Mouse (Mus musculus): Measurements from ENCODE around the gene B3gnt3.

Gene B3gnt3

DNA sequence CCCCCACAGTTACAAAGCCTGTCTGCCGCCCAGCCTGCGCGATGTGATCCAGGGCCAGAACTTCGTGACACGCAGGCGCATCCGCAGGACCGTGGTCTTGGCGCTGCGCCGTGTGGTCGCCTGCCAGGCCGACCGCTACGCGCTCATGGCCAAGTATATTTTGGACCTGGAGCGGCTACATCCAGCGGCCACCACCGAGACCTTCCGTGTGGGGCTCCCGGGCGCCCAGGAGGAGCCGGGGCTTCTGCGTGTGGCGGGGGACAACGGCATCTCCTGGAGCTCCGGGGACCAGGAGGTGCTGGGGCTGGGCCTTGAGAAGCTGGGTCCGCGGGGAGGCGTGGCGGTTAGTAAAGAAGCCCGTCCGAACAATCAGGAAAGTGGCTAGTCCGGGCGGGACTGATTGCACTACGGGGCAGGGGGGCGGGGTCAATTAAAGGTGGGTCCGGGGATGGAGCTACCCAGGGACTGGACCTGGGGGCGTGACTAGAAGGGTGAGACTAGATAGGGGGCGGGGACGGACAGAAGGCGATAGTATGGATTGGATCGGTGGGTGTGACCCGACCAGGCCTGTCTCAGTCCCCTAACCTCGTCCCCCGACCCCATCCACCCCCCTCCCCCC, 21.9 kb downstream of the B3gnt3 start:
- no peak for DNase-seq (ENCODE audit: extremely low spot score, low read depth, low spot score)

DNA sequence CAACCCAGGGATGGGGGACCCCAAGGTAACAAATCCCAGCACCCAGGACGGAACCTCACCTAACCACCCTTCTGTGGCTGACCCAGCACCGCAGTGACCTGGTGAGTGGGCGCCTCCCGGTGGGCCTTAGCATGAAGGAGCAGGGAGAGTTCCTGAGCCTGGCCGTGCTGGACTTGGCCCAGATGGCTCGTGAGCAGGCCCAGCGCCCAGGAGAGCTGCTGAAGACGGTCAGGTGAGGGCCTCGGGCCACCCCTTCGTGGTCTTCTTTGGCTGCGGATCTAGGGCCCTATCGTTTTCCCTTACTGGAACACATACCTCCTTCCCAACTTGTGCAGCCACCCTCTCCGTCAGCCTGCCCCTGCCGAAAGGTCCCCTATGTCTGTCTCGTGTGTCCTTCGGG, 22.5 kb downstream of the B3gnt3 start:
- no peak for DNase-seq (ENCODE audit: extremely low spot score, low read depth, low spot score)

DNA sequence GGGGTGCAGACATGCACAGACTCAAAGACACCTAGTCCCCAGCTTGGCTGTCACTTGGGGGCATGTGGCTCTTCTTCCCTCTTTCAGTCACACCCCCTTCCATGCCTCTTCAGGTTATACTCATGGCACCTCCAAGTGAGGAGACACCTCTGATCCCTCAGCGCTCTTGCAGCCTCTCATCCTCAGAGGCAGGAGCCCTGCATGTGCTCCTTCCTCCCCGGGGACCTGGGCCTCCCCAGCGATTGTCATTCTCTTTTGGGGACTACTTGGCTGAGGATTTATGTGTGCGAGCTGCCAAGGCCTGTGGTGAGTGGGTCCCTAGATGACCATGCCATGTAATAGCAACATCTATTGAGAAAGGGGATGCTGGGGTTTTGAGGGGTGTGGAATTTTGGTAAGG, 23.4 kb downstream of the B3gnt3 start:
- no peak for DNase-seq (ENCODE audit: extremely low spot score, low read depth, low spot score)

DNA sequence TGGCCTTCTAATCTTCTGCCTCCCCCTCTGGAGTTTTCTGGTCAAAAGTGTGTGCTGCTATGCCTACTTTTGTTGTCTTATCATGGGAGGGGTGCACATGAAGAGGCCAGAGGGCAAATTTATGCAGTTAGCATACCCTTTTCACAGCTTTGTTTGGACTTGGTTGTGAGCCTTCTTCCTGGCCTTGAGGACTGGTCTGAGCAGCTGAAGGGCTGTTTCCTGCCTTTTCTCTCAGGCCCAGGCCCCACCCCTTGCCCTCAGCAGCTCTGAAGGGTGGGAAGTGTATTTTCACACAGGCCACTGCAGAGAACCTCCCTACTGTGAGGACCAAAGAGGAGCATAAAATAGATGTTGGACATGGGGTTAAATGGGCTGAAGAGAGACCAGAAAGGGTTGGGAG, 24.0 kb downstream of the B3gnt3 start:
- no peak for DNase-seq (ENCODE audit: extremely low spot score, low read depth, low spot score)

DNA sequence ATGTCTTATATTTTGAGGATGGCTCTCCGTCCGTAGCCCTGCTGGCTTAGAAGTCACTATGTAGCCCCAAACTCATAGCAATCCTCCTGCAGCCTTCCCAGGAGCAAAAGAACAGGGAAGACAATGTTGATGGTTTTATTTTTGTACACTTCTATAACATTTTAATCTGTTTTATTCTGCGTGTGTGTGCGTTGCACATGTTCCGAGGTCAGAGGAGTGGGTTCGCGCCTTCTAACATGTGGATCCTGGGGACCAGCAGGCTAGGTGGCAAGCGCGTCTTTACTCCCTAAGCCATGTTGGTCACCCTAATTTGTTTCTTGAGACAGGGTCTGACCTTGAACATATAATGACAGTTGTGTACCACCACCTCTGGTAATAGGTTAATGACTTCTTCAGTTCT, 24.8 kb downstream of the B3gnt3 start:
- no peak for DNase-seq (ENCODE audit: extremely low spot score, low read depth, low spot score)

DNA sequence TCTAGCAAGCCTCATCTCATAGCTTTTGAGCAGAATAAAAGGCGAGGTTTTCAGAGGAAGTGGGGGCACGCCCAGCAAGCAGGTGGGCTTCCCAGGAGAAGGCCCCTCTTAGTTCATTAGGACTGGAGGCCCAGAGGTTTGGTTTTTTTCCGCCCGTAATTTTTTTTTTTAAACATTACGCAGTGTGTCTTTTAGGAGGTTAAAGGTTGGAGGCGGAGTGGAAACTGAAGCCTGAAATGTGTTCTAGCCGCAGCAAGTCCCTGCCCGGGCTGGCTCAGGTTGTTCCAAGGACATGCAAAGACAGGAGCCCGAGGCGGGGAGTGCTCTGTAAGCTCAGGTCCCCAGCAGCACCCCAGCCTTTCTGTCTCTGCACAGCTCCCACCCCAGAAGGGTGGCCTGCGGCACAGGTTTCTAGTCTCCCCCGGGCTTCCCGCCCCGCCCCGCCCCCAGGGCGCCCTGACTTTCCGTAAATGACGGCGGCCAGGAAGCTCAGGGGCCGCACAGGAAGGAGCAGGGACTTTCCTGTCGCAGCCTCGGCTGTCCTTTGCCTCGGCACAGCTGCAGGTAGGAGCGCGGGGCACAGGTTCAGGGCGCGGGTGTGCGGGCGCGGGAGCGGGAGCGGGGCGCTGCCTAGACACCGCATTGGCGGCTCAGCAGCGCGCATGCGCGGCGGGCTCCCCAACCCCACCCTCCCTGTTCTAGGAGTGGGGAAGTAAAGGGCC, 25.4 kb downstream of the B3gnt3 start, which contains the start of gene Jak3:
Gene Jak3, plus strand, starts transcription at position 277 of the 722 bp plus-strand sequence.
- no peak for DNase-seq (ENCODE audit: extremely low spot score, low read depth, low spot score)

DNA sequence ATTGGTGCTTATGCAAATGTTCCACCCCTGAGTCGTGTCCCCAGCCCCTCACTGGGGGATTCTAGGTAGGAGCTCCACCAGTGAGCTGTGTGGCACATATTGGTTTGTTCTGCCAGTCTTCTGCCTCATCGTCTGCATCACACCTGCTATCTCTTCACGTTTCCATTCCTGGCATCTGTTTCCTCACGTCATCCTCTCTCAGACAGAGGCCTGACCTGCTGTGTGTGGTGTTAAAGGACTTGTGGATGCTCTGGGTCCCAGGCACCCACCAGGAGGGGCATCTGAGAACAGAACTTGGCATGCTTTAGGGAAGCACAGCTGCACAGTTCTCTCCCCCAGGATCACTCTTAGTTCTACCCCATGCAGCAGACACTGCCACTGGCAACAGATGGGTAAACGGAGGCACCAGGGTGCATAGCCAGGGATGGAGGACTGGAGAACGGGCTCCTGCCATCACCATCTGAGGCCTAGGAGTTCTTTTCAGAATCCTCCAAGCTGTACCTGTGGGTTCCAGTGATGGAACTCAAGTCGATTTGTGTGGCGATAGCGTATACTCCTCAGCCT, 26.1 kb downstream of the B3gnt3 start:
- DNase-seq (ENCODE audit: extremely low spot score, low read depth, low spot score) = no peak

DNA sequence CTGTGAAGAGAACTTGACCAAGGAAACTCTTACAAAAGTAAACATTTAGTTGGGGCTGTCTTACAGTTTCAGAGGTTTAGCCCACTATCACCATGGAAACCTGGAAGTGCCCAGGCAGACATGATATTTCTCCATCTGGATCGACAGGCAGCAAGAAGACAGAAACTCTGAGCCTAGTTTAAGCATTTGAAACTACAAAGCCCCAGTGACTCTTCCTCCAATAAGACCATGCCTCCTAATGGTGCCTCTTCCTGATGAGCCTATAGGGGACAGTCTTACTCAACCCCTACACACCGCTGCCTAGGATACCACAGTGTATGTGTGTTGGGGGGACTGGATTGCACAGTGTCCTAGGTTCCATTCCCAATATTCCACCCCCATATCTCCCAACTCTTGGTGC, 27.5 kb downstream of the B3gnt3 start:
- no peak for DNase-seq (ENCODE audit: extremely low spot score, low read depth, low spot score)

DNA sequence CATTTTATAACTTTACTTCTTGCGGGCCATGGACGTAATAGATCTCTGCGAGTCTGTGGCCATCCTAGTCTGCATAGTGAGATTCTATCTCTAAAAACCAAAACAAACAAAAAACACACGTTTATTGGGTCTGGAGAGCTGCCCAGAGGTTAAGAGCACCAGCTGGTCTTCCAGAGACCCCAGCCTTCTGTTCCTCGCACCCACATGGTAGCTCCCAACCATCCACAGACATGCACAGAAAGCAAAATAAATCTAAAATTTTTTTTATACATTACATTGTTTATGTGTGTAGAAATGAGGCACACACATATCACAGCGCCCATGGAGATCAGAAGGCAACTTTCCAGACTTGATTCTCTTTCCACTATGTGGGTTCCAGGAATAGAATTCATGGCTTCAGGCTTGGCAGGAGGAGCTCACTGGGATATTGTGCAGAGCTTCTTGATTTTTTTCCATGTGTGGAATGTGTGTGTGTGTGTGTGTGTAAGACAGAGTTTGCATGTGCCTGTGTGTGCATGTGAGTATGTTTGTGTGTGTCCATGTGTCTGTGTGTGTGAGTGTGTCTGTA, 29.3 kb downstream of the B3gnt3 start:
- no peak for DNase-seq (ENCODE audit: extremely low spot score, low read depth, low spot score)

DNA sequence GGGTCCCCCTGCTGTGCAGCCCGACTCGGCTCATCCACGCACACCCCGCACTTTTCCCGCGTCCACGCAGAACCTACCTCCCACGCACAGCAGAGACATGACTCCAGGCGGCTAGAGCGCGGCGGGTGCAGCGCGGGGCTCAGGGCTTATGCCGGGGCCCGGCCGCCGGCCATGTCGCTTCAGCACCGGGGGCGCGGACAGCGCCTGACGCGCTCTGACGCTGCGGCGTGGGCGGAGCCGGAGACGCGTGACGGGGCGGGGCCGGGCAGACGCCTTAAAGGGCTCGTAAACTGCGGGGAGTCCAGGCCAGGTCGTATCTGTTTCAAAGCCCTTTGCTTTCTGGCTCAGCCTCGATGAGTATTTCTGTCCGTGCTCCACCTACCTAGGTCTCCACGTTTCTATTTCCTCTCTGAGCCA, 30.0 kb downstream of the B3gnt3 start, which contains the start of gene Unc13a:
Gene Unc13a, minus strand, starts transcription at position 209 of the 417 bp plus-strand sequence.
- DNase-seq (ENCODE audit: extremely low spot score, low read depth, low spot score) = peak; percentile 49

DNA sequence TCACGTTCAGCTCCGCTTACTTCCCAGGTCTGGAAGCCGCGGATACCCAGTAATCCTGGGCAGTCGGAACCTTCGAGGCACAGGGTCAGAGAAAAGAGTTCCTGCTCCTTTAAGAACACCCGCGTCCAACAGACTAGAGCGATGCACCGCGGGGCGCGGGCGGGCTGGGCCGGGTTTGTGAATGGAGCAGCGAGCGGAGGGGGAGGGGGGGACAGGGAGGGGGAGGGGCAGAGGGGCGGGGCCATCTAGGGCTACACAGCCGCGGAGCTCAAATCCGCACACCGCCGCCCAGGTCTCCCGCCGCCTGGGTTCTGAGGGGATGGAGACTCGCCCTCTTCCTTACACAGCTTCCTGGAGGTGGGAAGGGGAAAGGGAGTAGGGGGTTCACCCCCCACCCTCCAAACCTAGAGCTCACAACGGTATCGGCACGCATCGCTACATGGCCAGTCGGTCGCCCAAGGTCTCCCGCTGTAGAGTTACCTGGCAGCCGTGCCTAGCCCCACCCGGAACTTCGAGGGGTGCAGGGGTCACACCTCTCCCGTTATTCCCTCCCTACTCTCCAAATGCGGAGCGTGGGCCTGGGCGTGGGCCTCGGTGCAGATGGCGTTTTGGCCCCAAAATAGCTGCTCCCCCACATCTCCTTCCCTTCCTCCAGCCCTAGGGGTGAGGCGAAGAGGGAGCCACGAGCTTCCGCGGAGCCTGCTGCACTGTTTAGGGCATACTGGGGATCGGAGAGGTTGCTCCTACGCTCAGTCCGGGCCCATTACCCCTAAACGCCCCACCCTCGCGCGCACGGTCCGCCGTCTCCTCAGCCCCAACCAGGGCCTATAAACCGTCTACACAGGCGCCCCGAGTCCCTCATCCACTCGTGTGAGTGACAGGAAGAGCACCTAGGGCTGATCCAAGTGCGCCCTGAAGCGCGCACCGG, 30.7 kb downstream of the B3gnt3 start:
- DNase-seq (ENCODE audit: extremely low spot score, low read depth, low spot score) = no peak

DNA sequence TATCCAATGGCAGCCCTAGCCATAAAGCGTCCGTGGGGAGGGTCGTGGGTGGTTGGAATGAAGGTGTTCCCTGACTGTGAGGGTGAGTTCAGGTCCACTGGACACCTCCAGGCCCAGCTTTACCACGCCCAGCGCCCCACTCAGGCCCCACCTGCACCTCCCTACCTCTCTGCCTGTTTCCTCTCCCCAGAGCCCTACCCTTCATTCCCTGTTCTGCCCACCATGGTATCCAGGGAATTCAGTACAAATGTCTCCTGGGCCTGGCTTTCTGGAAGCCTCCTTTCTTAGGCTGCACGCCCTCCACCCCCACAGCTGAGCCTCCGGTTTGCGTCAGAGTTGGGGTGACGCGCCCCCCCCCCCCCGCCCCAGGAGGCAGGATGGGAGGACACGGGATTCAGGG, 31.4 kb downstream of the B3gnt3 start:
- no peak for DNase-seq (ENCODE audit: extremely low spot score, low read depth, low spot score)

DNA sequence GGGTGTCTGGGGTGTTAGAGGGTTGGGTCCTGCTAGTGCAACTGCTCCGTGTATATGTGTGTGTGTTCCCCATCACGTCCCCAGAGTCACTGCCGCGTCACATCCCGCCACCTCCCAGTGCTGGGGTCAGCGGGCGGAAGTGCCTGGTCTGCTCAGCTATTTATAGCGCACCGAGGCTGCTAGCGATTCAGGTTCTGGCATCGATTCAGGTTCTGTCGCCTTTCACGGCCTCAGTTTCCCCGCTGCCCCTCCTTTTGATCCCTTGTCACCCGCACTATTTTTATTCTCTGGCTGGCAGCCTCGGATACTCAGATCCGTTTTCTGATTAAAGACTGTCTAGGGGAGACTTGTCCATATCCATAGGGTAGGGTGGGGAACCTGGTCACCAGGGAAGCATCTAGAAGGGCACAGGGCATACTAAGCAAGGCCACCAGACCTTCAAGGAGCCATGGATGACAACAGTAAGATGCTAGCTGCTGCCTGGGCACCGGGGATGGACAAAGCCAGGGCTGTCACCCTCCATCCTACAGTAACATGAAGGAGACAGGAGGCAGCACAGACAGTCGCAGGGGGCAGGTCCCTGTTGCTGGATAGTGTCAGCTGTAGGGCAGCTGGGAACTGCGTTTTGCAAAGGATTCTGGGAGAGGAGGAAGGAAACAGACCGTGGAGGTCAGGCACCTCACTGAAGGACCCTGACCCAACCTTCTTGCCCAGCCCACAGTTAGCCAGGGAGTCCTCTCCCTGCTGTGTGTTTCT, 33.2 kb downstream of the B3gnt3 start:
- DNase-seq (ENCODE audit: extremely low spot score, low read depth, low spot score) = no peak

DNA sequence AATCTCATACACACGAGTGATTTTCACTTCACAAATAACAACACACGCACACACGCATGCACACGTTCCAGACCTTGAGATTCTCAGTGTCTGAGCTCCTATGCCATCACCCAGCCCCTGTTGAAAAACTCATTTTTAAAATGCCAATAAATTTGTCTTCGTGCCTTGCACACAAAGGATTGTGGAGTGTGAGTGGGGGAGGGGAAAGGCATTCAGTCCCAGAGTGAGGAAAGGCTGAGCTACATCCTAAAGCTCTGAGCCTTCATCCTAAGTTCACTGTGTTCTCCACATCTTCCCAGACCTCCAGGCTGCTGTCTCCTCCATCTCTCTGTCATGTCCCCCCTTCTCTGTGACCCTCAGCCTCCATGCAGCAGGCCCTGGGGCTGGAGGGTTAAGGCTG, 34.3 kb downstream of the B3gnt3 start:
- DNase-seq (ENCODE audit: extremely low spot score, low read depth, low spot score) = no peak

DNA sequence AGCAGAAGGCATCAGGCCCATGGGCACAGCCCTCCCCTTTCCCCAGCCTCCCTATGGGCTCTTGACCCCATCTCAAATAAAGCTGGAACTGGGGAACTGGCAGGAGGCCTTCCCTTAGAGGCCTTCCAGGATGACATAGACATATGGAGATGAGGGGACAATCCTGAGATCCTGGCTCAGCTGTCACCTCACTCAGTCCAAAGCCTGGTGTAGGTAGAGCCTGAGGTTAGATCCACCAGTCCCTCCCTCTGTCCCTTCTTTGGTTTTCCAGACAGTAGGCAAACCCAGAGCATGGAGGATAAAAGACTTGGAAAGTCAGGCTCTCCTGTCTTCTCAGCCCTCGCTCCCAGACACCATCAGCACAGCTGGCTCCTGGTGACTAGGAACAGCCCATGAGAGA, 34.7 kb downstream of the B3gnt3 start:
- DNase-seq (ENCODE audit: extremely low spot score, low read depth, low spot score) = no peak

DNA sequence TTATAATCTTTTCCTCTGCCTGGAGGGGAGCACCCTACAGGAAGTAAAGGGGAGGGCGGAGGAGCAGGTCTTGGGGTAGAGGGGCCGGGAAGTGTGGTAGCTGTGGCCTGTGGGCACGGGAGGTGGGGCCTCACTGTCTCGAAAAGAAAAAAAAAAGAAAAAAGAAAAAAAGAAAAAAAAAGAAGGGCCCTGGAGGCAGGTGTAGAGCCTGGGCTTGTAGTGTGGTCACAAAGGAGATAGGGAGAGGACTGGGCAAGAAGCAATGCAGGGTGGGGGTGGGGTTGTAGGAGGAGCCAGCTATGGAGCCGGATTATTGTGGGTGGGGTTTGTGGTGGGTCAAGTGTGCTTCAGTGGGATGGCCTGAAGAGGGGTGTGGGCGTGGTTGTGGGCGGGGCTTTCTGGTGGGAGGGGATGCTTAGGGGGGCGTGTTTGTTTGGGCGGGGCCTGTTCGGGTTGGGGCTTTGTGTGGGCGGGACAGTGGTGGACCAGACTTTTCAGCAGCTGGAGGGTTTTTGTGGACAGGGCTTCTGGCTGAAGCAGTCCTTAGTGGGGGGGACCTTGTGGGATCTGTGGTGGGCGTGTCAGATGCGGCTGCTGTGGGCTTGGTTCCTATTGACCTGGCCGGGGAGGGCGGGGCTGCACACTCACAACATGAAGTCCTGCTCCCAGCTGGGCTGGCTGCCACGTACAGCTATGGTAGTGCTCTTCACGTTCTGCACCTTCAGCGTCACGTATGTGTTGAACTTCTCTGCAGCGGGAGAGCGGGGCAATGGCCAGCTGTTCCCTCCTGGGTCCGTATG, 36.1 kb downstream of the B3gnt3 start:
- no peak for DNase-seq (ENCODE audit: extremely low spot score, low read depth, low spot score)

DNA sequence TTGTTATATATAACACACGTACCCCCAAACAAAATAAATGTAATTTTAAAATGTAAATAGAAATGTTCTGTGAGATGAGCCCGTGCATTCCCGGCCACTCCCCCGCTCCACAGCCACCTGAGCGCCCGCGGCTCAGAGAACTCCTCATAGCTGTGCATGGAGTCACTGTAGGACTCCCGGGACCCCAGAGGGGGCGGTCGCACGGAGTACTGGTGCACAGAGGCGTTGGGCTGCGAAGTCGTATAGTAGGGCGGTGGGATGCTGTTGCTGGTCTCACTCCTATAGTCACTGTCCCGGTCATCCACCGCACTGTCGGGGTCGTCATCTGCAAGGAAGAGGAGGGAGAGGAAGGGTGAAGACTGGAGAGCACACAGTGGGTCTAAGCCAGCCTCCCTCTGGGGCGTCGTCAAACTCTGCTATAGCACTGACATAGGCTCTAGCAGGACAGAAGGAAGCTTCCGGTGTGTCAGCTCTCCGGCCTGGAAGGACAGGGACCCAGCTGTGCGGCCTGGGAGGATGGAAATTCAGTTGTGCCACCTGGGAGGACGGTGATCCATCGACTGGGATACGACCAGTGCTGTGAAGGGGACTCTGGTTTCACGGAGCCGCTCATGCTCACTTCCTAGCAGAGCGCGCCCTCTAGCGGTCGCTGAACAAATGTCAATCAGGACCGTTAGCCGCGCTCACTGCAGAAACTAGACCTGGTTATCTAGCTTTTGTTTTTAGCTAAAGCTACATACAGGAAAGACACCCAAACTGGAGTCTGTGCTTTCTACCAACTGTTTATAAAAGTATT, 41.1 kb downstream of the B3gnt3 start:
- peak; percentile 58 for DNase-seq (ENCODE audit: extremely low spot score, low read depth, low spot score)

DNA sequence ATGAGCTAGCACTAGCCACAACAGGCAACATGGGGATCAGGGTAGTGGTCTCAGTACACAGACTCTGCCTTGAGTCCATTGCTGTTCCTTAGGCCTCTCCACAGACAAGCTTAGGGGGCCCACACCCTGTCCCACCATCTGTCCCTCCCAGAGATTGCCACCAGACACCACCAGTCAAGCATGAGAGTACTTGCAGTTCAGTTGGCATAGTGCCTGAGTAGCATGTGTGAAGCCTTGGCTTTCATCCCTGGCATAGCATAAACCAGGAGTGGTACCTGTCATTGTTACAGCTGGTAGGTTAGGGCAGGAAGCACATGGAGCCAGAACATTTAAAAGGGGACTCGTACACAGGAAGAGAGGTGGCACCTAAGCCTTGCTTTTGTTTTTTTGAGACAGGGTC, 41.8 kb downstream of the B3gnt3 start:
- DNase-seq (ENCODE audit: extremely low spot score, low read depth, low spot score) = no peak
